Mouse (Mus musculus) lung, postnatal 25 days (tissue): ENCODE results near the gene Fsip1.

Experiments
- DNase-seq: peaks from one replicate; pipeline ENCODE4 v3.0.0; 2022; ENCODE audit warnings: low spot score

Fsip1 gene

DNA sequence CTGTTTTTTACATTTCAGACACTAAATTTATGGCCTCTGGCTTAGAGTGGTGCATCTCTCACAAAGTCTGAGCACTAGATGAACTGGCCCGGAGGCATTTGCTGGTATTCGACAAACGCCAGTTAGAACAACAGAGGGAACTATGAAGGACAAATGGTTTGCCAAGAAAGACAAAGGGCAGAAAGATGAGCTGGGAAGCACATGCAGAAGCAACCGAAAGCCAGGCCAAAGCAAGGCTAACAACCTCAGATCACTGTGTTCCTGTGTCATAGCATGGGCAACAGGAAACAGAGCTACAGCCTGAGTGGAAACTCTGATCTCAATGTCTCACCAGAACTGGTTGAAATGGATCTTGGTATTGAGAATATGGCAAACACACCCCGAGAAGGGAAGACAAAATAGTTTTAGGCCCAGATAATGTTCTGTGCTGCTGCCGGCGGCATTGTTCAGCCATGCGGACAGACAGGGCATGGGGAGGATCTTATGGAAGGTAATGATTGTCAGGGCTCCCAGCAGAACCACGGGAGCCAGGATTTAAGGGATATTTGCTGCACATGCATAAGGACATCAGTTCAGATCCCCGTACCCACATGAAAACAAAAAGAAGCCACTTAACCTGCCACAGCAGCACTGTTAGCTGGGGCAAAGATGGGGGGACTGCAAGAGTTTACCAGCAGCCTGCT lies 169.6 kb downstream of the Fsip1 start:
- DNase-seq = no peak

GRCm38 (mm10) chr2:118085647-118086046 lies 171.1 kb downstream of the Fsip1 start:
- DNase-seq = no peak

DNA sequence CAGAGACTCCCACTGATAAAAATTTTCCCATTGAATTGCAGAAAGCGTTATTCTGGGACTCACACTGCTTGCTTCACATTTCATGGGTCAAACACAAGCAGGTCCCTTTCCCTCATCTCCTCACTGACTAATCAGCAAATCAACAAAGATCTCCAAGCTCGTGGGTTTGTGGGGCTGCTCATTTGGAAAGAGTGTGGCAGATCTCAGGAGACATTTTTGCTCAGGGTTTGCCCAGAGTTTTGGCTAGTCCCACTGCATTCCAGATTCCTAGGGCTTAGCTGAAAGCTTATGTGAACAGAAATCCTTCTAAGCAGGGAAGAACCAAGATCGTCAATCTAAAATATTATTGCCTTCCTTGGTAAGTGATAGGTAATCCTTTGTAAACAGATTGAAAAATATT lies 172.1 kb downstream of the Fsip1 start:
- DNase-seq = no peak

GRCm38 (mm10) chr2:118083652-118084051 lies 173.1 kb downstream of the Fsip1 start:
- DNase-seq = no peak

- DNase-seq = no peak
Measured at GRCm38 (mm10) chr2:118081581-118081980, 175.2 kb downstream of the Fsip1 start.
